Mouse (Mus musculus) heart, adult 2 months (tissue): ENCODE measurements at regions not wholly inside any gene's neighbourhood (a gene's known extent, or its start where the extent isn't known, plus 50 kb on each side); places are given as distances from the start of the nearest gene placed in this dataset.

Experiments used
- CTCF ChIP-seq: fragments of 200-600 bp; IDR thresholded peaks from 2 replicates; pipeline ENCODE4 v1.8.1; 2022; ENCODE audit warnings: antibody characterized with exemption, mild to moderate bottlenecking, moderate library complexity
- EP300 ChIP-seq: fragments of 200-500 bp; IDR thresholded peaks from 2 replicates; pipeline ENCODE4 v1.6.1; 2011; ENCODE audit warnings: low read depth, low read length, control low read depth; ENCODE audit not compliant: insufficient read depth
- POLR2A ChIP-seq: fragments of 200-500 bp; IDR thresholded peaks from 2 replicates; pipeline ENCODE4 v1.6.1; 2011; ENCODE audit warnings: mild to moderate bottlenecking, low read depth, low read length, control low read depth; ENCODE audit not compliant: insufficient read depth

DNA sequence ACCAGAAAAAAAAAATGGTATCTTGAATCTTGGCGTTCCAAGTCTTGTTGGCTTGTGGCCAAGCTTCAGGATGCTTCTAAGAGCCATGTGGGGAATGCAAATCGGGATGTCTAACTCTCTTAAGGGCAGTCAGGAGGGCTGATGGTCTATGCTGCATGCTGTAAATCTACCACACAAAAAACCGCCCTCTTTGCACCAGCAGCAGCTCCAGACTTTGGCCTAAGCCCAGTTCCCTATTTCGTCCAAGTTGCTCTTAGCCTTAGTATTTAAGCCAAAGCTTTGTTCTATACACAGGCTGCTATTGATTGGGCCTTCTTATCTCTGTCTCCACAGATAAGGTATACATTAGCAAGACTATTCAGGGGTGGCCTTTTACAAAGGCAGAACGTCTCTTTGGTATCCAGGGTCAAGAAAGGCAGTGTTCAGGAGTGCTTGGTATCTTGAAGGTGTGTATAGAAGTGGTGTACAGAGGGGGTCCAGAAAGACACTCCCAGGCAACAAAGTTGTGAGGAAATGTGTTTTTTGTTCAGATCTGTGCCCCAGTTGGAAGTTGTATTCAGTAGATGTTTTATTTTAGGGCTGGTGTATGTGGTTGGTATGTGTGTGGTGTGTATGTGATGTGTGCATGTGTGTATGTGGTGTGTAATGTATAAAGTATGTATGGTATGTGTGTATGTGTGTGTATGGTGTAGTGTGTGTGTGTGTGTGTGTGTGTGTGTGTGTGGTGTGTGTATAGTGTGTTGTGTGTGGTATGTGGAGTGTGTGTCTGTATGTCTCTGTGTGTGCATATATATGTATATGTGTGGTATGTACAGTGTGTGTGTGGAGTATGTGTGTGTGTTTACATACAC is 146.9 kb upstream of the Pik3r1 start:
- TF ChIP-seq EP300 = no peak
- no peak for TF ChIP-seq CTCF
- no peak for TF ChIP-seq POLR2A
